Mouse (Mus musculus): ENCODE measurements at regions not wholly inside any gene's neighbourhood (a gene's known extent, or its start where the extent isn't known, plus 50 kb on each side); places are given as distances from the start of the nearest gene placed in this dataset.

GRCm38 (mm10) chr17:87565631-87566030 is 70.1 kb upstream of the Epcam start:
- Histone ChIP-seq H3K36me3 (ENCODE audit: control insufficient read depth in 1 of 2, insufficient read depth in 2 of 2, low read length in 2 of 2) (no peaks in the 10 kb centered on the region), H3K27ac (ENCODE audit: control insufficient read depth, low read depth, low read length) (no peak overlapping the region), H3K4me3 (ENCODE audit: control insufficient read depth in 1 of 2, insufficient read depth in 1 of 2, low read depth in 2 of 2, low read length in 2 of 2) (no peak overlapping the region), H3K9ac (ENCODE audit: control insufficient read depth, low read depth, low read length, poor library complexity, severe bottlenecking) (no peak overlapping the region), H3K9me3 (replicated peaks; ENCODE audit: insufficient read depth, low read length) (no peaks in the 10 kb centered on the region), H3K79me2 (ENCODE audit: control insufficient read depth, insufficient read depth, low read length, poor library complexity) (no peaks in the 10 kb centered on the region), H3K4me1 (ENCODE audit: control insufficient read depth in 1 of 2, insufficient read depth in 2 of 2, low read length in 2 of 2) (no peaks in the 10 kb centered on the region), H3K27me3 (ENCODE audit: control insufficient read depth in 1 of 2, insufficient read depth in 2 of 2, low read length in 2 of 2) (no peaks in the 10 kb centered on the region; a peak in 1 of 4 replicates)
- no peak for DNase-seq (ENCODE audit: low read depth, low spot score)
- TF ChIP-seq NRF1 (IDR thresholded peaks at IDR 0.05; ENCODE audit: insufficient read depth, low read depth, low read length, poor library complexity, severe bottlenecking): no peak
- no peak for TF ChIP-seq MAFK (IDR thresholded peaks at IDR 0.05; ENCODE audit: borderline replicate concordance, low read depth, low read length)
- TF ChIP-seq CHD2 (IDR thresholded peaks at IDR 0.05; ENCODE audit: low read length): no peak
- TF ChIP-seq MYC (IDR thresholded peaks at IDR 0.05; ENCODE audit: low read depth, low read length): no peak
- no peak for TF ChIP-seq TCF12 (IDR thresholded peaks at IDR 0.05; ENCODE audit: low read depth, low read length)
- no peak for TF ChIP-seq POLR2AphosphoS5 (IDR thresholded peaks at IDR 0.05; ENCODE audit: borderline replicate concordance, low read depth, low read length)
- TF ChIP-seq GABPA (IDR thresholded peaks at IDR 0.05; ENCODE audit: low read depth, low read length): no peak
- TF ChIP-seq MYB (IDR thresholded peaks at IDR 0.05; ENCODE audit: low read depth, low read length): no peak
- no peak for TF ChIP-seq MAZ (IDR thresholded peaks at IDR 0.05; ENCODE audit: low read depth, low read length)
- TF ChIP-seq RCOR1 (IDR thresholded peaks at IDR 0.05; ENCODE audit: low read depth, low read length): no peak
- TF ChIP-seq ETS1 (IDR thresholded peaks at IDR 0.05; ENCODE audit: low read depth, low read length): no peak
- no peak for TF ChIP-seq EP300 (IDR thresholded peaks at IDR 0.05; ENCODE audit: low read depth in 1 of 2, low read length in 2 of 2)
- no peak for TF ChIP-seq RAD21 (IDR thresholded peaks at IDR 0.05; ENCODE audit: low read depth, low read length)
- TF ChIP-seq HCFC1 (IDR thresholded peaks at IDR 0.05; ENCODE audit: low read depth, low read length): no peak

GRCm38 (mm10) chr17:87566296-87566695 is 69.5 kb upstream of the Epcam start:
- no peak for TF ChIP-seq MYB (IDR thresholded peaks at IDR 0.05; ENCODE audit: low read depth, low read length)
- no peak for TF ChIP-seq ZC3H11A (IDR thresholded peaks at IDR 0.05; ENCODE audit: low read depth, low read length)
- no peak for TF ChIP-seq SIN3A (IDR thresholded peaks at IDR 0.05; ENCODE audit: low read length)
- no peak for TF ChIP-seq POLR2A (IDR thresholded peaks at IDR 0.05; ENCODE audit: control insufficient read depth in 1 of 2, insufficient read depth in 1 of 2, low read depth in 1 of 2, low read length in 2 of 2, poor library complexity in 1 of 2)
- no peak for TF ChIP-seq RCOR1 (IDR thresholded peaks at IDR 0.05; ENCODE audit: low read depth, low read length)
- TF ChIP-seq E2F4 (IDR thresholded peaks at IDR 0.05; ENCODE audit: borderline replicate concordance, low read depth, low read length): no peak
- TF ChIP-seq UBTF (IDR thresholded peaks at IDR 0.05; ENCODE audit: borderline replicate concordance, insufficient read depth, low read depth, low read length): no peak
- no peak for TF ChIP-seq KAT2A (conservative IDR thresholded peaks at IDR 0.05; ENCODE audit: low read depth, low read length)
- TF ChIP-seq MXI1 (IDR thresholded peaks at IDR 0.05; ENCODE audit: low read depth, low read length): no peak
- no peak for TF ChIP-seq ETS1 (IDR thresholded peaks at IDR 0.05; ENCODE audit: low read depth, low read length)
- TF ChIP-seq USF2 (IDR thresholded peaks at IDR 0.05; ENCODE audit: borderline replicate concordance in 1 of 2, insufficient read depth in 1 of 2, low read depth in 1 of 2, low read length in 2 of 2): no peak
- no peak for TF ChIP-seq TAL1 (IDR thresholded peaks at IDR 0.05; ENCODE audit: low read length)
- TF ChIP-seq SMC3 (IDR thresholded peaks at IDR 0.05; ENCODE audit: low read depth, low read length): no peak
- TF ChIP-seq ELF1 (IDR thresholded peaks at IDR 0.05; ENCODE audit: low read depth, low read length): no peak
- TF ChIP-seq CHD1 (IDR thresholded peaks at IDR 0.05; ENCODE audit: low read depth, low read length): no peak
- TF ChIP-seq NELFE (IDR thresholded peaks at IDR 0.05; ENCODE audit: low read depth, low read length): no peak
- no peak for TF ChIP-seq BHLHE40 (IDR thresholded peaks at IDR 0.05; ENCODE audit: borderline replicate concordance, low read depth, low read length)
- Histone ChIP-seq H3K27ac (ENCODE audit: control insufficient read depth, low read depth, low read length) (no peak overlapping the region), H3K9ac (ENCODE audit: control insufficient read depth, low read depth, low read length, poor library complexity, severe bottlenecking) (no peak overlapping the region), H3K4me1 (ENCODE audit: control insufficient read depth in 1 of 2, insufficient read depth in 2 of 2, low read length in 2 of 2) (peaks cover 0 to 1% of the 10 kb centered on the region in 2 experiments; a peak in 1 of 4 replicates), H3K4me3 (ENCODE audit: control insufficient read depth in 1 of 2, insufficient read depth in 1 of 2, low read depth in 2 of 2, low read length in 2 of 2) (no peak overlapping the region), H3K79me2 (ENCODE audit: control insufficient read depth, insufficient read depth, low read length, poor library complexity) (no peaks in the 10 kb centered on the region; the same call in 1 of the 2 replicates), H3K36me3 (ENCODE audit: control insufficient read depth in 1 of 2, insufficient read depth in 2 of 2, low read length in 2 of 2) (no peaks in the 10 kb centered on the region), H3K9me3 (replicated peaks; ENCODE audit: insufficient read depth, low read length) (no peaks in the 10 kb centered on the region), H3K27me3 (ENCODE audit: control insufficient read depth in 1 of 2, insufficient read depth in 2 of 2, low read length in 2 of 2) (no peaks in the 10 kb centered on the region; a peak in 1 of 4 replicates)
- DNase-seq (ENCODE audit: low read depth, low spot score): no peak

Data from MEL (cell line).